Mouse (Mus musculus): ENCODE data around the gene Yipf7.
A peak's percentile ranks its signal among the peaks of the same experiment; 100 is the strongest.

Gene Yipf7

GRCm38 (mm10) chr5:69542489-69542888 is at the start of gene Yipf7:
Gene Yipf7 (minus strand): TSS chr5:69542648.
- no peak for DNase-seq

- DNase-seq, result peak; percentile 93
Measured at GRCm38 (mm10) chr5:69591640-69592461, 49.4 kb upstream of the Yipf7 start, which contains the start of gene Gnpda2. Gene Gnpda2 (minus strand): TSS chr5:69592340.

- DNase-seq, result peak; percentile 57
Measured at GRCm38 (mm10) chr5:69557404-69557935, 15.0 kb upstream of the Yipf7 start.

- DNase-seq, result peak; percentile 94
Measured at GRCm38 (mm10) chr5:69556628-69557403, 14.4 kb upstream of the Yipf7 start, which contains the start of gene Guf1. Gene Guf1 (plus strand): TSS chr5:69556923.

GRCm38 (mm10) chr5:69541680-69542079 is 768 bp downstream of the Yipf7 start:
- no peak for DNase-seq

- DNase-seq, result no peak
Measured at GRCm38 (mm10) chr5:69523944-69524343, 18.5 kb downstream of the Yipf7 start.

- no peak for DNase-seq
Measured at GRCm38 (mm10) chr5:69522064-69522463, 20.4 kb downstream of the Yipf7 start.

- DNase-seq, result peak; percentile 74
Measured at GRCm38 (mm10) chr5:69520661-69521278, 21.7 kb downstream of the Yipf7 start.

- no peak for DNase-seq
Measured at GRCm38 (mm10) chr5:69512203-69512602, 30.2 kb downstream of the Yipf7 start.

- DNase-seq, result no peak
Measured at GRCm38 (mm10) chr5:69511631-69512030, 30.8 kb downstream of the Yipf7 start.

- DNase-seq, result no peak
Measured at GRCm38 (mm10) chr5:69507045-69507444, 35.4 kb downstream of the Yipf7 start.

GRCm38 (mm10) chr5:69489046-69489445 is 53.4 kb downstream of the Yipf7 start:
- DNase-seq, result no peak

GRCm38 (mm10) chr5:69467520-69467919 is 74.9 kb downstream of the Yipf7 start:
- DNase-seq, result no peak
